Mouse (Mus musculus): ENCODE measurements at regions not wholly inside any gene's neighbourhood (a gene's known extent, or its start where the extent isn't known, plus 50 kb on each side); places are given as distances from the start of the nearest gene placed in this dataset.

- ATAC-seq (replicated peaks; ENCODE audit: insufficient number of reproducible peaks, low FRiP score, low TSS enrichment, low read depth): no peak
- no peak overlapping the region for H3K27ac ChIP-seq (replicated peaks; ENCODE audit: low read depth, low read length)
- no peaks in the 10 kb centered on the region for H3K9me3 ChIP-seq (replicated peaks; ENCODE audit: control insufficient read depth, low read length)
- WGBS: 61% methylated on average over 6 of the region's 6 CpGs
- no peaks in the 10 kb centered on the region for H3K36me3 ChIP-seq (replicated peaks; ENCODE audit: control insufficient read depth, insufficient read depth, low read depth, low read length)
- H3K4me2 ChIP-seq (ENCODE audit: low read depth, low read length): no peak overlapping the region
- no peak for DNase-seq (ENCODE audit: low spot score)
- no peak overlapping the region for H3K9ac ChIP-seq (replicated peaks; ENCODE audit: low read length)
- H3K27me3 ChIP-seq (ENCODE audit: control insufficient read depth, insufficient read depth, low read length): no peaks in the 10 kb centered on the region
- no peaks in the 10 kb centered on the region; the same call in 1 of the 2 replicates for H3K4me1 ChIP-seq (ENCODE audit: control insufficient read depth, insufficient read depth, low read length)
- no peak overlapping the region for H3K4me3 ChIP-seq (ENCODE audit: low read depth, low read length)
Measured at GRCm38 (mm10) chr6:51065156-51065555, 367.3 kb upstream of the Nfe2l3 start.

DNA sequence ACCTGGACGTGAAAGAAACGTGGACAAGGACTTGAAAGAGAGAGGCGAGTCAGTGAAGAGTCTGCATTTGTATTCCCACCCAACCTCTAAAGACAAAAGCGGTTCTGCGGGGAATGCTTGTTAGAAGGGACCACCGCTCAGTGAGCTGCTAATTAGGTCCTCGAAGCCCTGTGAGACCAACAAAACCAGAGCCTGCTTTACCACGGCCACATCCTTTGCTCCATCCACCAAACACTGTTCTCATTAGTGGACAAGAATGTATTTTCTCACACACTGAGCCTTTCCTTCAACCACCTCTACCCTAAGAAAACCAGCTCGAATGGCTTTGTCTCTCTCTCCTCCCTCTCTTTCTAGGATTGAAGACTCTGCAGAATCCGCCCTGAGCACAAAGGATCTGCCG is 365.1 kb upstream of the Nfe2l3 start:
- Histone ChIP-seq H3K4me1 (ENCODE audit: control insufficient read depth, insufficient read depth, low read length) (no peaks in the 10 kb centered on the region), H3K27ac (replicated peaks; ENCODE audit: low read depth, low read length) (no peak overlapping the region), H3K4me3 (ENCODE audit: low read depth, low read length) (no peak overlapping the region), H3K27me3 (ENCODE audit: control insufficient read depth, insufficient read depth, low read length) (no peaks in the 10 kb centered on the region), H3K4me2 (ENCODE audit: low read depth, low read length) (no peak overlapping the region), H3K36me3 (replicated peaks; ENCODE audit: control insufficient read depth, insufficient read depth, low read depth, low read length) (no peaks in the 10 kb centered on the region), H3K9me3 (replicated peaks; ENCODE audit: control insufficient read depth, low read length) (no peaks in the 10 kb centered on the region), H3K9ac (replicated peaks; ENCODE audit: low read length) (no peak overlapping the region)
- ATAC-seq (replicated peaks; ENCODE audit: insufficient number of reproducible peaks, low FRiP score, low TSS enrichment, low read depth) (no peak), DNase-seq (ENCODE audit: low spot score) (no peak)
- 78% methylated on average over 11 of the region's 11 CpGs for WGBS

- no peak overlapping the region for H3K4me3 ChIP-seq (ENCODE audit: low read depth, low read length)
- ATAC-seq (replicated peaks; ENCODE audit: insufficient number of reproducible peaks, low FRiP score, low TSS enrichment, low read depth): no peak
- H3K36me3 ChIP-seq (replicated peaks; ENCODE audit: control insufficient read depth, insufficient read depth, low read depth, low read length): no peaks in the 10 kb centered on the region
Measured at GRCm38 (mm10) chr6:51069945-51070344, 362.5 kb upstream of the Nfe2l3 start.

DNA sequence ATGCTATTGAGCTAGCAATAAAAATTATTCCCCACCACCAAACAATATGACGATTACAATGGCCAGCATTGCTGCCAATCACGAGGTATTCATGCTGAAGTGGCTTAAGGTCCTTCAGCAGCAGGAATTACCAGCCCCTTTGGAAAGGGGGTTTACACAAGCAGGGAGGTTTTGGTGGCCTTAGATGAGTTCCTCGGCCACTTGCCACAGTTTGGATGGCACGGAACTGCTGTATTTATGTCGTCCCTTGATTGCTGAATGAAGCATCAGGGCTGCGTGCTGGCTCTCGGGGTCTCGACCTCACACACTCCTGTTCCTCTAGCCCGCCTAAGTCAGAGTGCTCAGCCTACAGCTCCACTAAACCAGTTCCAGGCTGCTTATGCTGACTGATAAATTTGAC is 361.2 kb upstream of the Nfe2l3 start:
- no peak for DNase-seq (ENCODE audit: low spot score)
- 0 out of 2 replicates have a peak, but pooled peaks cover 3% of the 10 kb centered on the region for H3K4me1 ChIP-seq (ENCODE audit: control insufficient read depth, insufficient read depth, low read length)
- ATAC-seq (replicated peaks; ENCODE audit: insufficient number of reproducible peaks, low FRiP score, low TSS enrichment, low read depth): no peak
- H3K27me3 ChIP-seq (ENCODE audit: control insufficient read depth, insufficient read depth, low read length): no peaks in the 10 kb centered on the region
- 40% methylated on average over 9 of the region's 9 CpGs for WGBS
- no peaks in the 10 kb centered on the region for H3K9me3 ChIP-seq (replicated peaks; ENCODE audit: control insufficient read depth, low read length)
- H3K9ac ChIP-seq (replicated peaks; ENCODE audit: low read length): no peak overlapping the region
- H3K27ac ChIP-seq (replicated peaks; ENCODE audit: low read depth, low read length): no peak overlapping the region
- H3K4me3 ChIP-seq (ENCODE audit: low read depth, low read length): no peak overlapping the region
- H3K36me3 ChIP-seq (replicated peaks; ENCODE audit: control insufficient read depth, insufficient read depth, low read depth, low read length): no peaks in the 10 kb centered on the region
- no peak overlapping the region for H3K4me2 ChIP-seq (ENCODE audit: low read depth, low read length)

More at GRCm38 (mm10) chr6:51069945-51070344, 362.5 kb upstream of the Nfe2l3 start:
- Histone ChIP-seq H3K9ac (replicated peaks; ENCODE audit: low read length) (no peak overlapping the region), H3K27me3 (ENCODE audit: control insufficient read depth, insufficient read depth, low read length) (no peaks in the 10 kb centered on the region), H3K9me3 (replicated peaks; ENCODE audit: control insufficient read depth, low read length) (no peaks in the 10 kb centered on the region), H3K4me1 (ENCODE audit: control insufficient read depth, insufficient read depth, low read length) (no peaks in the 10 kb centered on the region), H3K27ac (replicated peaks; ENCODE audit: low read depth, low read length) (no peak overlapping the region; the same call in 1 of the 2 replicates), H3K4me2 (ENCODE audit: low read depth, low read length) (no peak overlapping the region)
- WGBS: 64% methylated on average over 5 of the region's 5 CpGs
- DNase-seq (ENCODE audit: low spot score): no peak

GRCm38 (mm10) chr6:51075026-51075425 is 357.4 kb upstream of the Nfe2l3 start:
- no peaks in the 10 kb centered on the region for H3K36me3 ChIP-seq (replicated peaks; ENCODE audit: control insufficient read depth, insufficient read depth, low read depth, low read length)
- H3K4me2 ChIP-seq (ENCODE audit: low read depth, low read length): no peak overlapping the region
- no peak overlapping the region for H3K9ac ChIP-seq (replicated peaks; ENCODE audit: low read length)
- ATAC-seq (replicated peaks; ENCODE audit: insufficient number of reproducible peaks, low FRiP score, low TSS enrichment, low read depth) (no peak), DNase-seq (ENCODE audit: low spot score) (no peak)
- no peak overlapping the region for H3K4me3 ChIP-seq (ENCODE audit: low read depth, low read length)
- peaks cover 7% of the 10 kb centered on the region; the same call in 1 of the 2 replicates for H3K4me1 ChIP-seq (ENCODE audit: control insufficient read depth, insufficient read depth, low read length)
- H3K27ac ChIP-seq (replicated peaks; ENCODE audit: low read depth, low read length): peak overlapping the region; percentile 74
- 86% methylated on average over 8 of the region's 8 CpGs for WGBS
- H3K27me3 ChIP-seq (ENCODE audit: control insufficient read depth, insufficient read depth, low read length): no peaks in the 10 kb centered on the region
- H3K9me3 ChIP-seq (replicated peaks; ENCODE audit: control insufficient read depth, low read length): no peaks in the 10 kb centered on the region

GRCm38 (mm10) chr6:51076861-51077768 is 355.4 kb upstream of the Nfe2l3 start:
- H3K4me2 ChIP-seq (ENCODE audit: low read depth, low read length): no peak overlapping the region; the same call in 1 of the 2 replicates
- H3K9ac ChIP-seq (replicated peaks; ENCODE audit: low read length): no peak overlapping the region
- WGBS: 27% methylated on average over 21 of the region's 21 CpGs
- no peaks in the 10 kb centered on the region for H3K9me3 ChIP-seq (replicated peaks; ENCODE audit: control insufficient read depth, low read length)
- H3K36me3 ChIP-seq (replicated peaks; ENCODE audit: control insufficient read depth, insufficient read depth, low read depth, low read length): no peaks in the 10 kb centered on the region
- no peaks in the 10 kb centered on the region for H3K27me3 ChIP-seq (ENCODE audit: control insufficient read depth, insufficient read depth, low read length)
- ATAC-seq (replicated peaks; ENCODE audit: insufficient number of reproducible peaks, low FRiP score, low TSS enrichment, low read depth) (peak; percentile 88), DNase-seq (ENCODE audit: low spot score) (peak; percentile 87)
- peak overlapping the region; percentile 89 for H3K27ac ChIP-seq (replicated peaks; ENCODE audit: low read depth, low read length)
- peaks cover 7% of the 10 kb centered on the region; the same call in 1 of the 2 replicates for H3K4me1 ChIP-seq (ENCODE audit: control insufficient read depth, insufficient read depth, low read length)
- H3K4me3 ChIP-seq (ENCODE audit: low read depth, low read length): no peak overlapping the region

DNA sequence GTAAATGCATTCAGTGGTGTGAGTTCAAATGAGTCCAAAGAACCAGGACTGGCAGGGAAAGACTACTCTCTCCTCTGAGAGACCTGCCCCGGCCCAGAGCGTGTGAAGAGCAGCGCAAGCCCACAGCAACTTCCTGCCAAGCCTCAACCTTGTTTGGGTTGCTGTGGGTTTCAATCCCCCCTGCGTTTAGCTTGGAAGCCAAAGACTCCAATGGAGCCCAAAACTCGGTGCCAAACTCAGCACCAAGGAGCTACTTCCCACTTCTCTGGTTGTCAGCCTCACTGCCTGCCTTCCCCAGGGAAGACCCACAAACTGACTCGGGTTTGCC is 354.7 kb upstream of the Nfe2l3 start:
- H3K9me3 ChIP-seq (replicated peaks; ENCODE audit: control insufficient read depth, low read length): no peaks in the 10 kb centered on the region
- H3K36me3 ChIP-seq (replicated peaks; ENCODE audit: control insufficient read depth, insufficient read depth, low read depth, low read length): no peaks in the 10 kb centered on the region
- ATAC-seq (replicated peaks; ENCODE audit: insufficient number of reproducible peaks, low FRiP score, low TSS enrichment, low read depth) (no peak; the same call in 1 of the 2 replicates), DNase-seq (ENCODE audit: low spot score) (no peak)
- no peaks in the 10 kb centered on the region for H3K27me3 ChIP-seq (ENCODE audit: control insufficient read depth, insufficient read depth, low read length)
- no peak overlapping the region for H3K4me3 ChIP-seq (ENCODE audit: low read depth, low read length)
- H3K27ac ChIP-seq (replicated peaks; ENCODE audit: low read depth, low read length): peak overlapping the region; percentile 89
- whole genome bisulfite sequencing: 47% methylated on average over 6 of the region's 6 CpGs
- H3K4me1 ChIP-seq (ENCODE audit: control insufficient read depth, insufficient read depth, low read length): peaks cover 7% of the 10 kb centered on the region; the same call in 1 of the 2 replicates
- H3K9ac ChIP-seq (replicated peaks; ENCODE audit: low read length): no peak overlapping the region
- H3K4me2 ChIP-seq (ENCODE audit: low read depth, low read length): no peak overlapping the region; the same call in 1 of the 2 replicates

DNA sequence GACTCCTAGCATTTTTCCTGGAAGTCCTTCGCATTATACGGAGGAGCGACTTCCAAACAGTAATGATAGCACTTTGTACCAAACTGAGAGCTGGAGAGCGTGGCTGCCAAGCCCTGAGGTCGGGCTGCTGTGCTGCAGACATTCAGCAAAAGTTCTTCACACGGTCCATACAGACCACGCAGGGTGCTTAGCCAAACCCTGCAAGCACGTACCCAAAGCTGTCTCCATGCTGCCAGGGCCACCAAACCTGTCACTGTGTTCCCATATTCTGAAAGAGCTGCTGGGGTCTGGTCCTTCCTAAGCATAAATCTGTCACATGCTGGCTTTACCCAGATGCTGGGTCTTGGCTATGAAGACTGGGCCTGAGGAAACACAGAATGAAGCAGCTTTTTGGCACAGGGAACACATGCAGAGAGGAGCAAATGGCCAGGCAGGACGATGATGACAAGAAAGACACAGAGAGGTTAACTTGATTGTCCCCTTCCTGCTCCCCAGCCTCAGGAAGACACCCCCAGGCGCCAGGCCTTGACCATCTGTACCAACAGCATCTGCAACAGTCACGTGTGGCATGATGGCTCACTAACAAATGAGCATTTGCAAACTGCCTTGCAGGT is 354.0 kb upstream of the Nfe2l3 start:
- no peaks in the 10 kb centered on the region for H3K27me3 ChIP-seq (ENCODE audit: control insufficient read depth, insufficient read depth, low read length)
- H3K9ac ChIP-seq (replicated peaks; ENCODE audit: low read length): no peak overlapping the region
- no peak for ATAC-seq (replicated peaks; ENCODE audit: insufficient number of reproducible peaks, low FRiP score, low TSS enrichment, low read depth)
- no peak for DNase-seq (ENCODE audit: low spot score)
- 72% methylated on average over 11 of the region's 11 CpGs for WGBS
- H3K4me2 ChIP-seq (ENCODE audit: low read depth, low read length): no peak overlapping the region
- no peaks in the 10 kb centered on the region for H3K36me3 ChIP-seq (replicated peaks; ENCODE audit: control insufficient read depth, insufficient read depth, low read depth, low read length)
- no peak overlapping the region for H3K4me3 ChIP-seq (ENCODE audit: low read depth, low read length)
- no peaks in the 10 kb centered on the region for H3K9me3 ChIP-seq (replicated peaks; ENCODE audit: control insufficient read depth, low read length)
- H3K4me1 ChIP-seq (ENCODE audit: control insufficient read depth, insufficient read depth, low read length): peaks cover 7% of the 10 kb centered on the region; the same call in 1 of the 2 replicates
- peak overlapping the region; percentile 89 for H3K27ac ChIP-seq (replicated peaks; ENCODE audit: low read depth, low read length)

Measured in embryonic facial prominence, embryonic 11.5 days (tissue).